Mouse (Mus musculus) heart, postnatal 4 days (tissue): ENCODE measurements at regions not wholly inside any gene's neighbourhood (a gene's known extent, or its start where the extent isn't known, plus 50 kb on each side); places are given as distances from the start of the nearest gene placed in this dataset.

Source experiments
- DNase-seq: peaks from one replicate; pipeline ENCODE4 v3.0.0; 2021

DNA sequence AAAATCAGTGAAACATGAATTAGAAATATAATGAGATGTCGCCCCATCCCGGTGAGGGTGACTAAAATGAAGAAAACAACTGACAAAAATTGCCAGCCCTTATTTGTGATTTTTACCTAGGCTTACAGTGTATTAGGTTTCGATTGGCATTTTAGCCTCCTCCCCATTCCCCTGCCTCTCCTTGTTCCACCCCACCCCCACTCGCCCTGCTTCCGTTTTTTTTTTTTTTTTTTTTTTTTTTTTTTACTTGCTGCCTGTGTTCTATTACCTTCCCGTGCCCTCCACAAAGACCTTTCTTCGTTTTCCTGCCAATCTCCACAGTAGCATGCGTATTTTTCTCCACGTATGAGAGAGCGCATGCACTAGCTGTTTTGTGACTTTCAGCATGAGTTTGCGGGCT lies 435.3 kb upstream of the Gm10131 start:
- no peak for DNase-seq

DNA sequence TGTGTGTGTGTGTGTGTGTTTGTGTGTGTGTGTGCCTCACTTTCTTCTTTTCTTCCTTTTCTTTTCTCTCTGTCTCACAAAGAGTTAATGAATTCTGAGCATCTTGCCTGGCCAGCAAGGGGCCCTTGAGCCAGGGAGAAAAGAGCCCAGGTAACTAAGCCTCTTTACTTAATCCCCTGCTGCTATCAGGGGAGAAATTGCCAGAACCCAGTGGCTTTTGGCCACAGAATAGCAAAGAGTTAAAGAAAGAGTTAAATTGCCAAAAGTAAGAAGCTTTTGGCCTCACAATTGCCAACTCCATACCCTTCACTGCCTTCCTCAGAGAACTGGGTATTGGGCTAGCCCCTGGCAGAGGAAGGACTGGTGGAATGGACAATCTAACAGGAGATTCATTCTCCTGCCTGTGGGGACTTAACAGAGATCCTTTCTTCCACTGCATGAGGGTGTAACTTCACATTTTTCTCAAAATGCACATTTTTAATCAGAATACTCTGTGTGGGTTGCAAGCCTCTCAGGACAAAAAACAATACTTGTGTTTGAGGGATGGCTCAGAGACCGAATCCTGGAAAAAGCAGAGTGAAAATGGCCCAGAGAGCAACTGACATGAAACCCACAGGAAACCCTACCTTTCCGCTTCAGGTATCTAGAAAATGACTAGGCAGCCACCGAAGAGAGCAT lies 431.0 kb upstream of the Gm10131 start:
- no peak for DNase-seq

DNA sequence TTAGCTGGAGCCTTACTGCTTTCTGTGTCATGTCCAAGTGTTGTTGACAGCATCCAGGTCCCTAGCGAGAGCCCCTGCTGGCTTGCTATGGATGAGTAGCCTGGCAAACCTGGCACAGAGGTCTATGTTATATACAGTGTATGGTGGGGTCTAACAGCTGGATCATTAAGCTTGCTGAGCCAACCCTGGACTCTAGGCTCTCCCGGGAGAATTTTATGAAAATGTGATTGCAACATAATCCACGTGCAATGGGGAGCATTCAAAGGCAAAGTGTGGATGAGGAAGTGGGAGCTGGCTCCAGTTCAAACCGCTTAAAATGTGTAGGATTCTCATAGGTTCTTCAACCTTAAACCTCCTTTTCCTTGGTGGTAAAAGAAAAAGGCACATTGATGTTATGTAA lies 427.7 kb upstream of the Gm10131 start:
- no peak for DNase-seq

DNA sequence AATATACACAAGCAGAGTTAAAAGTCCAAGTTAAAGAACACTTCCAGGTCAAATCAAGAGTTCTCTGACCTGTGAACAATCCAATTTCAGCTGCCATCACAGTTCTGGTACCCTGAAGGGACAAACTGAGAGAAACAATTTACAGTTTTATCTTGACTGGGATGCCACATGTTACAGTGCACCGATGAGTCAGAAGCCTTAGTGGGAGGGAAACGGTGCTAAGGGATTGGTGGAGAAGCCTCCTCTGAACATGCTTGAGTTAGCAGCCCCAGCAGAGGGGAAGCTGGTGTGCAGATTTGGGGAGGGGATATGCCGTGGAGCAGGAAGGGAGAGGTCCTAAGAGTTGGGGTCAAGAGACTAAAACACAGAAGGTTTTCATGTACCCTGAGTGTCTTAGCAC lies 423.9 kb upstream of the Gm10131 start:
- DNase-seq, result no peak

DNA sequence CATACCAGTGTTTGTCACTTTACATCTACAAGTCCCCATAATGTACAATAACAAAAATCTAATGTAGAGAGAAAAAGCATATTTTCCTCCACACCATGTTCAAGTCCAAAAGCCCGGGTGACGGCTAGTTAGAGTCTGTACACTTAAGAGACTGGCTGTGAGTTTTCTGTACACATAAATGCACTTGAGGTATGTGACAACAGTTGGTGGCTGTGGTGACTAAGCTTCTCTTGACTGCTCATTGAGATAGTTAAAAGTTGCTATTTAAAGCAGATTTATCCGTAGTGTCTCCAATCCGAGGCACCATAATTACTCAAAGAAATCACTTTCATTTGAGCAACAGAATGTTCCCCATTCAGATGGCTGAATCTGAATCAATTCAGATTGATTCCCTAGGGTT lies 421.9 kb upstream of the Gm10131 start:
- no peak for DNase-seq

DNA sequence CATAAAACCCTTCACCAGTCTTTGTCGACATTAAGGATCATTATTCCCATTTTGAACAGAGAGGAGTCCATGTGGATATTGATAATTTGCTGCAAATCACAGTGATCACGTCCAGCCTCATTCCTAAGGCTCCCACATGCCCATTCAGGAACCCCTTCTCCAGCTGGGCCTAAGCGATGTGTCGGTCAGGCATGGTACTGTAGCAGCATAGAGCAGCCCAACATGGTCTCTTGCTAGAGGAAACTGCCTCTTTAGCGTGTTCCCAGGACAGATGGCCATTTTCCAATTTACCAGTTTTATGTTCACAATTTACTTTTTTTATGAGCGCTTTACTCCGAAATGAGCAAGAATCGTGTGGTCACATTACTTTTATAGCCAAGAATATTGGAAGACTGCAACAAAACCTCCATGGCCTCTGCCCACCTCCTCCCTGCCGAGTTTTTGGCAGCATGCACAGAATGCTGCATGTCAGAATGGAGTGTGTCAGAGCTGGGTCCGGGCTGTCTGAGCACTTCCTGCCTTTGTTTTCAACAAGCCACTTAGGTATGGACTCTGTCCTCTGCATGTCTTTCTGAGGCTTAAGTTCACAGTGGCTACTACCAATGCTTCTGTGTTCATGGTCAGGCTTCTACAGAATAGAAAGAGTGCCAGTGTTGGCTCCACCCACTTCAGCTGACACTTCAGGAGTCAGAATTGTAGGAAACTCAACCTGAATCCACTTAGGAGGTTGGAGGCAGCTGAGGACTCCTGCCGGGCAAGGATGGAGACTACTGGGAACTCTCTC lies 419.6 kb upstream of the Gm10131 start:
- no peak for DNase-seq

DNA sequence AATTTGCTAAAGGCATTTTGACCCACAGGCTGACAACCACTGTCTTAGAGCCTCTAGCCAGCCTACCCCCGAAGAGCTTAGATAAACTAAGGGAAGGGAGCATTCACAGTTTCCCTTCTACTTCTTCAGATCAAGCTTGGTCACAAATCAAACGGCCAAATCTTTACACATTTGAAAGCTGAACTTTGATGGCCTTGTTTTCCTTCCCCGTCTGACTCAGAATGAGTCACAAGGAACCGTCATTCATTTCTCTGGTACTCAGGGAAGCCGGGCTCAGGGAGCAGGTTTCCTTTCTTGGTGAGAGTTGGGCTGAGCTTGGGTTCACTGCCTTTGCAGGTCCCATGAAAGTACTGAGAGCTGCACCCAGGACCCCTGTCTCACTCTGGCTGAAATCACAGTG lies 418.5 kb upstream of the Gm10131 start:
- no peak for DNase-seq

DNA sequence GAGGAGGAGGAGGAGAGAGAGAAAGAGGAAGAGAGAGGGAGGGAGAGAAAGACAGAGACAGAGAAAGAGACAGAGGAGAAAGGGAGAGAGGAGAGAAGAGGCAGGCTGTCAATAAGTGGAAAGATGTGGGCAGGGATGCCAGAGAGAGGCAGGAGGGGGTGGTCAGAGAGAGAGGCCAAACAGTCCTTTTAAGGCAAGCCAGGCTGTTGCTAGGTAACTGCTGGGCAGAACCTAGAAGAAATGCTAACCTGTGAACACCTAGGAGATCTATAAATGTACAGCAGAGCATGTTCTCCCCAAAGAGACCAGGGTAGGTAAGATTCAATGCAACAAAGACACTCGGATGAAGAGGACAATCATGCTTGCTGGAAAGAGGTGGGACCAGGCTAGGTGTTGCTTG lies 417.9 kb upstream of the Gm10131 start:
- DNase-seq, result no peak

DNA sequence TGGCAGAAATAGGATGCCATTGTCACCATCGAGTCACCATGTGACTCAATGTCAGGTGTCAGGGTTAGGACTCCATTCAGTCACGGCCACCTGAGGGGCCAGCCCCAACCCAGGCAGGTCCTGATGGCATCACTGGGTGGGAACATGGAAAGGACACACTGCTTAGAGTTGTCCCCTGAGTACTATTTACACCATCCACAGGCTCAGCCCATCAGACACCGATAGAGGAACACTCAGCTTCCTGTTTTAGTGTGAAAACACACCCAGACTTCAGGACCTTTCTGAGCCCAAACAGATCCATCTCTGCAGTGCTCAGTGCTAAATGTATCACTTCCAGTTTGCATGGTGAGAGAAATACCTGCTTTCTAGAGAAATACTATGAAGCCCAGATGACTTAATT lies 416.7 kb upstream of the Gm10131 start:
- DNase-seq, result no peak

DNA sequence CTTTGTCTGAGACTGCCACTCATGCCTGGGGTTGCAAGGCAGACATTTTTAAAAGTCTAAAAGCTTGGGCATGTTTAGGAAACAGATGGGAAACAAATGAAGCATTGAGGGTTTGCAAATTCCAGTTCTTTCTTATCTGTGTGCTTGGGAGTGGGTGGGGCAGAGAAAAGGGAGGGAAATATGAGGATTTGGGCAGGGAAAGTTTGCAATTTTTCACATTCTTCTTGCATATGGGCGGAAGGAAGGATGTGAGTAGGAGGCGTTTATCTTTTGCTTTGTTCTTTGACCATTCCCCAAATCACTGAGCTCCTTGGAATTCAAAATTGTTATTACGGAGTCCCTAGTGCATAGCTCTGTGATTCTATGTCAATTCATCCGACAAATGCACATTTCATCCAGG lies 413.7 kb upstream of the Gm10131 start:
- DNase-seq, result no peak

DNA sequence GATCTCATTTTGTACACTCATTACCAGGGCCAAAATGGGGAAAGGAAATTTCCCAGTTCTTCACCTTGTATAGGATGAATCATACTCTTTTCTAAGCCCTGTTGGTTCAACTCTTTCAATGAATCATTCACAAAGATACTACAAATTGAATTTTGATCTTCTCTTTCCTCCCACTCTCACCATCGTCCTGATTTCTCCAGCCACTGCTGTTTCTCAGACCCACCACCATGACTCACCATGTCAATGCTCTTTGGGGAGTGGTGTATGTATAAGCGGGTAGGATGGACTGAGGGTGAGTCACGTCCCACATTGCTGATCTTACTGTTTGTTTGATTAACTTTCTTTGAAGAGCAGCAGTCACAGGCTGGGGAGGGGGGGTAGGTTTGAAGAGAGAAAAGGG lies 412.3 kb upstream of the Gm10131 start:
- DNase-seq, result no peak

DNA sequence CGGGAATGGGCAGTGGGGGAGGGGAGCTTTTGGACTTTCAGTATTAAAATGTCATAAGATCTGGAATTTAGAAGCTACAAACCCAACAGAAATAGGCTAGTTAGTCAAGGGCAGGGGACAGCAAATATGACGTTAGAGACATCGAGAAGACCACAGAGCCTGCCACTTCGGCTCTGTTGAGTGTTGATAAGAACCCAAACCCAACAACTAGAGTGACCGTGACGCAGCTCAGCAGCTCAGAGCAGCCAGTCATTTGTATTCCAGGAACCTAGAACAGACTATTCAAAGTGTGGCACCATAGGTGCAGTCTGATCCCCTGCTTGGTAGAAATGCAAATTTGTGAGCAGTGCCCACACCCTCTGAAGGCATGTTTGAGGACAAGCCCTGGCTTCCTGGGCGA lies 409.8 kb upstream of the Gm10131 start:
- DNase-seq, result no peak

DNA sequence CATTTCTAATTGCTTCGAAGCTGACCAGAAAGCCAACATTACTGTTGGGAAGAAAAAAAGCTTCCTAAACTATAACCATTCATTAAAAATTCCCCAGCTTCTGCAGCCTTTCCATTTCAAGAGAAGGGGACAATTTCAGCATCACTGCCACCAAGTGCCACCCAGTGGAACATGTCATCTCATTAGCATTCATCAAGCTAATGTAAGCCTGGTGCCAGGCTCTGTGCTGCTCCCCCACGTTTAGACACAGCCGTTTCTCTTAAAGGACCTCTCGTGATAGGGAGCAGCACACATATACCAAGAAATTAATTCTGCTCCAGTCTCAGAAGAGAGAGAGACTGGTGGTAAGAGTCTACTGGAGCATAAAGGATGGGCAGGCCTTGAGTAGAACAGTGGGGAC lies 409.1 kb upstream of the Gm10131 start:
- DNase-seq, result no peak

DNA sequence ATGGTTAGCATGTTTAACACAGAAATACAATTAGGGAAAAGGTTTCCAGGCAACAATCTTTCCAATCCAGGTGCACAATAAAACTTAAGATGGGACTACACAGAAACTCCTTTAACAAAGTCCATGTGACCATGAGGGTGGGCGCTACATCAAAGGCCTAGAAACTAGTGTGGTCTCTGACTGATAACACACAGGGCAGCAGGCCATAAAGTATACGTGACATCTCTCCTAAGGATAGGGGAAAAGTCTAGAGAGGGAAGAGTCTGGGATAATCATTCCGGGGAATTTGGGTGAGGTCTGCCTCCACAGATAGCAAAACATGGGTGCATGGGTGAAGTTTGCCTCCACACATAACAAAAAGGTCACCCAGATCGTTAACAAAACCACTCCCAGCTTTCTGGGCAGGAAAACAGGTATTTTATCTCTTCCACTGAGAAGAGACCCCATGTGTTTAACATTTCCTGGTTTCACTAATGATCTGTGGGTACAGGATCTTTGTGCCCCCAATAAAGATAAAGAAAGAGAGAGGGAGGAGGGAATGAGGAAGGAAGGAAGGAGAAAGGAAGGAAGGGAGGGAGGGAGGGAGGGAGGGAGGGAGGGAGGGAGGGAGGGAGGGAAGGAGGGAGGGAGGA lies 402.0 kb upstream of the Gm10131 start:
- no peak for DNase-seq

DNA sequence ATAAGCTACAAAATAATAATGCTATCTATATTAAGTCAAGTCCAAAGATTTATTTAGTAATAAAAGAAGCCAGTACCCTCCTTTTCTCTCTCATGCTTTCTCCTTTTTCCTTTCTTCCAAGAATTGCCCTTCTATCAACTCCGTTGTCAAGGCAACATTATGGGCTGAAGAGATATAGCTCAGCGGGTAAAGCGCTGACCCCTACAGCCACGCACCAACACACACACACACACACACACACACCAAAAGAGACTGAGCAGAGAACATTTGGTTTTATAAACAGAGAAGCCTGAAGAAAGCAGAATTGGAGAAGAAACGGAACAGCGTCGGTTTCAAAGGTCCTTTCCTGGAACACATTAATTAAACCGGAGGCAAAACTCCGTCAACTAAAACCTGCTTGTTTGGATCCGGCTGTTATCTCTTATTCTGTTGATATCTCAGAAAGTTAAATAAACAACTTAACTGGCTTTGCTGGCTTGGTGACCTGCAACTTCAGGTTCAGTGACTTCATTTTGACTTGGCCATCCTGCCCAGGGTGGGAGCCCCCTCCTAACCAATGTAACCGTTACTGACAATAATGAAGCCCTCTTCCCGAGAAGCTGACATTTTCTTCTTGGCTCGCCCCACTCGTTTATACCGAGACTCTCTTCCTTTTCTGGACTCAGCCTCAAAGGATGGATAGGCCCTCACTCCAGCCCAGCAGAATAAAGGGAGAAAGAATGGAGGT lies 394.5 kb upstream of the Gm10131 start:
- no peak for DNase-seq

DNA sequence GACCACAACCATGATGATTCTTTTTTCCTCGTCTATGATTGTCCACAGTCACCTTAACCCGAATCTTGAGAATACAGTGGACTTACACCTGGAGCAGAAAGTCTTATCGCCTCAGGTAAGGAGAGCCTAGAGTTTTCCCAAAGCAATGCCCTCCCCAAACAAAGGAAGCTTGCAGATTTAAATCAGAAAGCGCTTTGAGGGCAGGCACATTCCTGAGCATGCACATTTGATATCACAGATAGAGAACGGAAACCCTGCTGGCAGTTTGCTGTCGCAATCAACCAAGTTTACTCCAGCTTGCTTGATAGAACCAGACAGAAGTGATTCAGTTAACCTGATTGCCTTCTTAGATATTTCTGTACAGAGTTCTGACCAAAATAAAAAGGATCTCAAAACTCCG lies 393.6 kb upstream of the Gm10131 start:
- no peak for DNase-seq

DNA sequence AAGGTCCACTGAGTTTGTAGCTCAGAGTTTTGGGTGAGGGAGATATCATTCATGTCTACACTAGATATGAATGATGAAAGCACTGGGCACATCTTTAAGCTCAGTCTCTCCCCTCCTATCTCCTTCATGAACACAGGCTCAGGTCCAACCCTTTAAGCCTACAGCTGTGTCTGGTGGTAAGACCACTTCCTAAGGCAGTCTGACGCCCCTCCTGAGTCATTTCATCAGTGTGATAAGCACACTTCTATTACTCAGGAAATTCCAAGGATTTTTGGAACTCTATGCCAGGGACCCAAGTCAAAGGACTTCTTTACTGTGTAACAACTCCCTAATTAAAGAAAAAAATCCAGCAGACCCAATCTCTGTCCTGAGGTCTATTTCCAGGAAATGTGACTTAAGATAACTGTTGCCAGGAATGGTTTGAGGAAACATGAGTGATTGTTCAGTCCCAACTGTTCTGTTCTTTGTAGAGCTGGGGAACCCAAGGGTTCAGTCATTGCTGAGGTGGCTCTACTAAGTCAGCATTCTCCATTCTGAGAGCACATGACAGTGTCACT lies 391.1 kb upstream of the Gm10131 start:
- no peak for DNase-seq

DNA sequence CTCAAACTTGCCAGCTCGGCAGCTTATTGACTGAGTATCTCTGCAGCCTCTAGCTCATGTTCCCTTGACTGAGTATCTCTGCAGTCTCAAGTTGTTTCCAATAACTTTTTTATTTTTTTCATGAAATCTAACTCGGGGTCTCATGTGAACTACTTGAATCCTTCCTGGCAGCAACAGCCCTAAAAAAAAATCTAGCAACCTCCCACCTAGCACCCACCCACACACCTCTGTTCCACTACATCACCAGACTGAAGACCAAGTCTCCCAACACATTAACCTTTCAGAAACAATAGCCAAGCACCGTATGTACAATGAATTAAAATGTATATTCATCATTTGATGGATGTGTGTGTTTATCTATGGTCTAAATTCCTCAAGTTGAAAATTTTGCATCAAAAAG lies 387.7 kb upstream of the Gm10131 start:
- DNase-seq, result no peak

DNA sequence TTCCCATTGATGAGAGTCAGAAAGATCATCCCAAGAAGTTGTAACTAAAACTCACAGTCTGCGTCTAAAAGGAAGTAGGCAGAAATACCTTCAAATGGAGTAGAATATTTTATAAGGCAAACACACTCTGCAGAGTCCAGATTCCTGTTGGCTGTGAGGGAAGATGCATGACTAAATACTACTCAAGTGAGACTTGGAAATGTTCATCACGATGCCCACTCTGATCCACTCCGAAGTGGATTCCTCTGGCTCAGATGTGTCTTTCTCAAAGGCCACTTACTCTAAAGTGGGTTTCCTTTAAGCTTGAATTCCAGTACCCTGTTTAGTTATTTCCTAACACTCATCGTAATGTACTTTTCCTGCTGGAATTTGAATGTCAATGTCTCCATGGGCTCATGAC lies 385.2 kb upstream of the Gm10131 start:
- no peak for DNase-seq

DNA sequence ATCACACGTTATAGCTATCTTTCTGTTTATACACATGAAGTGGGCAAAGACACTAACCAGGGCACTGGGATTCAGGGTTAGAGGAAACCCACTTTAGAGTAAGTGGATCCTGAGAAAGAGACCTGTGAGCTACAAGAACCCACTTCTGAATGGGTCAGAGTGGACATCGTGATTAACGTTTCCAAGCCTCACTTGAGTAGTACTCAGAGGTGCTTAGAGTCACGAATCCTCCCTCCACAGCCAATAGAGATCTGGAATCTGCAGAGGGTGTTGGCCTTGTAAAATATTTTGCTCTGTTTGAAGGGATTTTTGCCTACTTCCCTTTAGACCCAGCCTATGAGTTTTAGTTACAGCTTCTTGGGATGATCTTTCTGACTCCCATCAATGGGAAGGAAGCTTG lies 384.4 kb upstream of the Gm10131 start:
- DNase-seq, result no peak

DNA sequence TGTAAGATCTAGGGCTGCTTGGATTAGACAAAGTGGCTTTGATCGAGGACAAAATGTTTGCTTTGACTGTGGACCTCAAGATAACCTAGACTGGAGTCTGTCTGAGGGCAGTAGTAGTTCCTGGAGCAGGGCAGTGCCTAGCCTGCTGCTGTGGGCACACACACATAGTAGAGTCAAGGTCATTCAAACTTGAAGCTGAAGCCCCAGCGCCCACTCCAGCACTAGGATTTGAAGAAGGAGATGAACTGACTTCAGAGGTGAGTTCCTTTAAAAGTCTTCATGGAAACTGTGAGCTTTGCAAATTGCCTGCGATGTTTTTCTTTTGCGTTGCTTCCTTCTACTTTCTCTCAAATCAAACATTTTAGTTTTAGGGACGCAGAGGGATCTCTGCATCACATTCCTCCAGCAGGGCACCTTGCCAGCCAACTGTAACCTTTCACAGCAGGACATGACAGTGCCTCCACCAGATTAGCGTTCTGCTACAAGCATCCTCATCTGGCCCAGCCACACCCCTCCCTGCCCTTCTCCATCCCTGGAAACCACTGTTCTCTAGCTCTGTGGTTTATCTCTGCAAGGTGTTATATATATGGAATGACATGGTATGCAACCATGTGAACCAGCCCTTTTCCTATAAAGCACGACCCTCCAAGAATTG lies 377.3 kb upstream of the Gm10131 start:
- no peak for DNase-seq

DNA sequence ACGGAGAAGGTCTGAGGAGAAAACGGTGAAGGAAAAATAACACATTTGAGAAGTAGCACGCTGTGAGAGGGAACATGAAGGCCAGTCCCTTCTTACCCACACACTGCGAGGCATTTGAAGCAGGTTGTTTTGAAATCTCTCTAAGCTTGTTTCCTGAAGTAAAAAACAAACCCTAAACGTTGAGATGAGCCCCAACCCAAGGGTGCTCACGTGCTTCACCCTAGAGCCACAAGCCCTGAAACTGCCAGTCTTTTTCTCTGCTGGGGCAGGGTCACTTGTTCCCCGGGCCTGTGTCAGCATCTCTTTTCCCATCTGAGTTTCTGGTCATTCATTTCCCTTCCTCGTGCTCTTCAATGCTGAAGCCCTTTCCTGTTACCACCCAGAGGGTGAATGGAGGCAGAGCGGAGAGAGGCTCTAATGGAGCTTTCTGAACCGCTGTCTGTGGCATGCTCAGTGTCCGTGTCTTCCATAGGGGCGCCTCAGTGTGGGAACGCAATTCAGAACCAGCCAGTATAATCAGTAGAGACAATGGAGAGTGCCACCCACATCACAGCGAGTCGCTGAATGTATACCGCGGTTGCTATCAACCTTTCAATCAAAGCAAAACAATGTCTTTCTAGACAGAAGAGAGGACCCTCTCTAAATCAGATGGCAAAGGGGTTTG lies 375.0 kb upstream of the Gm10131 start:
- no peak for DNase-seq
